Mouse (Mus musculus) heart, embryonic 12.5 days (tissue): ENCODE measurements around the gene Shc1. TPM values are rescaled to one million over a fixed set of nuclear protein-coding genes. Genes with fewer than 3 reads are reported as not detected.

Experiments
- ATAC-seq: fragments of 200-750 bp; cut with Nextera tagmentation; 2 replicates; pipeline ENCODE4 v1.8.0; 2017; ENCODE audit warnings: moderate TSS enrichment, moderate library complexity; ENCODE audit not compliant: insufficient number of reproducible peaks, low FRiP score
- H3K27ac ChIP-seq: fragments of 300-500 bp; sonication (generic); 2 replicates; pipeline ENCODE4 v1.5.1; 2016; ENCODE audit warnings: mild to moderate bottlenecking, moderate library complexity; ENCODE audit not compliant: poor library complexity, severe bottlenecking
- H3K27me3 ChIP-seq: fragments of 300-500 bp; sonication (generic); replicated peaks from 2 replicates; pipeline ENCODE4 v1.6.1; 2016; ENCODE audit warnings: mild to moderate bottlenecking, moderate library complexity
- H3K36me3 ChIP-seq: fragments of 300-500 bp; sonication (generic); 2 replicates; pipeline ENCODE4 v1.6.1; 2016; ENCODE audit warnings: mild to moderate bottlenecking, moderate library complexity
- H3K4me1 ChIP-seq: fragments of 300-500 bp; sonication (generic); replicated peaks from 2 replicates; pipeline ENCODE4 v1.6.1; 2016; ENCODE audit warnings: mild to moderate bottlenecking
- H3K4me2 ChIP-seq: fragments of 300-500 bp; sonication (generic); 2 replicates; pipeline ENCODE4 v1.6.1; 2016; ENCODE audit warnings: mild to moderate bottlenecking, moderate library complexity
- H3K4me3 ChIP-seq: fragments of 300-500 bp; sonication (generic); 2 replicates; pipeline ENCODE4 v1.5.1; 2016; ENCODE audit warnings: mild to moderate bottlenecking
- H3K9ac ChIP-seq: fragments of 300-500 bp; sonication (generic); 2 replicates; pipeline ENCODE4 v1.6.1; 2016; ENCODE audit warnings: mild to moderate bottlenecking, moderate library complexity
- H3K9me3 ChIP-seq: fragments of 300-500 bp; sonication (generic); replicated peaks from 2 replicates; pipeline ENCODE4 v1.6.1; 2016; ENCODE audit warnings: mild to moderate bottlenecking, moderate library complexity
- WGBS: fragments of 180-500 bp; shearing (Covaris S2); methylation state at CpG from one replicate; pipeline ENCODE4 v1.1.7; 2016; 5-methylcytosine and 5-hydroxymethylcytosine counted together
- polyA plus RNA-seq: library from polyadenylated mRNA; unstranded; fragments of >200 nt; fragmentation: Nextera tagmentation; extraction: Ambion mirVana; gene quantifications from 2 replicates; pipeline ENCODE4 v1.2.1, GENCODE M21; 2016

Shc1 gene
- polyA plus RNA-seq, 1 experiment from 2014 or later, result 78.1 TPM

GRCm38 (mm10) chr3:89383651-89384255, 34.5 kb upstream of the Shc1 start:
- Histone ChIP-seq H3K27me3 (no peaks in the 10 kb centered on the region), H3K27ac (no peak overlapping the region), H3K36me3 (peaks cover 23% of the 10 kb centered on the region), H3K9me3 (no peaks in the 10 kb centered on the region), H3K4me1 (peaks cover 14% of the 10 kb centered on the region), H3K4me3 (no peak overlapping the region), H3K4me2 (no peak overlapping the region), H3K9ac (no peak overlapping the region)
- WGBS, result 86% methylated on average over 5 of the region's 5 CpGs
- ATAC-seq, result no peak

GRCm38 (mm10) chr3:89384331-89385076, 33.7 kb upstream of the Shc1 start:
- Histone ChIP-seq H3K4me2 (no peak overlapping the region), H3K4me1 (peaks cover 16% of the 10 kb centered on the region), H3K27me3 (no peaks in the 10 kb centered on the region), H3K36me3 (peaks cover 18% of the 10 kb centered on the region), H3K4me3 (no peak overlapping the region), H3K9ac (no peak overlapping the region), H3K27ac (no peak overlapping the region), H3K9me3 (no peaks in the 10 kb centered on the region)
- ATAC-seq, result no peak
- WGBS, result 74% methylated on average over 11 of the region's 12 CpGs

GRCm38 (mm10) chr3:89385451-89385850, 32.8 kb upstream of the Shc1 start:
- H3K9ac ChIP-seq, result no peak overlapping the region
- peaks cover 25% of the 10 kb centered on the region for H3K4me1 ChIP-seq
- H3K4me2 ChIP-seq, result no peak overlapping the region
- peaks cover 9% of the 10 kb centered on the region for H3K36me3 ChIP-seq
- H3K9me3 ChIP-seq, result no peaks in the 10 kb centered on the region
- no peak for ATAC-seq
- H3K27me3 ChIP-seq, result no peaks in the 10 kb centered on the region
- no peak overlapping the region for H3K4me3 ChIP-seq
- 51% methylated on average over 11 of the region's 11 CpGs for WGBS
- H3K27ac ChIP-seq, result no peak overlapping the region

- no peak for ATAC-seq
Measured at GRCm38 (mm10) chr3:89386438-89387420, 31.5 kb upstream of the Shc1 start.

GRCm38 (mm10) chr3:89387632-89388031, 30.6 kb upstream of the Shc1 start:
- Histone ChIP-seq H3K9me3 (no peaks in the 10 kb centered on the region), H3K4me3 (no peak overlapping the region), H3K4me1 (peaks cover 40% of the 10 kb centered on the region), H3K27me3 (no peaks in the 10 kb centered on the region), H3K27ac (no peak overlapping the region), H3K36me3 (no peaks in the 10 kb centered on the region), H3K4me2 (no peak overlapping the region), H3K9ac (peak overlapping the region; percentile 11; the same call in 1 of the 2 replicates)
- ATAC-seq, result no peak
- 87% methylated on average over 11 of the region's 11 CpGs for WGBS

More at GRCm38 (mm10) chr3:89386438-89387420, 31.5 kb upstream of the Shc1 start:
- H3K27me3 ChIP-seq, result no peaks in the 10 kb centered on the region
- H3K9ac ChIP-seq, result no peak overlapping the region; the same call in 1 of the 2 replicates
- H3K27ac ChIP-seq, result no peak overlapping the region
- peaks cover 38% of the 10 kb centered on the region for H3K4me1 ChIP-seq
- 61% methylated on average over 17 of the region's 17 CpGs for WGBS
- no peak overlapping the region; the same call in 1 of the 2 replicates for H3K4me2 ChIP-seq
- no peaks in the 10 kb centered on the region for H3K36me3 ChIP-seq
- H3K4me3 ChIP-seq, result no peak overlapping the region
- H3K9me3 ChIP-seq, result no peaks in the 10 kb centered on the region

- ATAC-seq, result no peak
- WGBS, result 77% methylated on average over 11 of the region's 11 CpGs
- Histone ChIP-seq H3K4me1 (peaks cover 40% of the 10 kb centered on the region), H3K4me3 (no peak overlapping the region), H3K36me3 (no peaks in the 10 kb centered on the region), H3K27me3 (no peaks in the 10 kb centered on the region), H3K9me3 (no peaks in the 10 kb centered on the region), H3K9ac (no peak overlapping the region), H3K27ac (no peak overlapping the region), H3K4me2 (no peak overlapping the region)
Measured at GRCm38 (mm10) chr3:89388134-89388881, 29.9 kb upstream of the Shc1 start.

GRCm38 (mm10) chr3:89388901-89389740, 29.1 kb upstream of the Shc1 start:
- H3K9ac ChIP-seq, result no peak overlapping the region
- H3K27ac ChIP-seq, result no peak overlapping the region
- no peak for ATAC-seq
- no peak overlapping the region for H3K4me3 ChIP-seq
- WGBS, result 54% methylated on average over 5 of the region's 6 CpGs
- H3K36me3 ChIP-seq, result no peaks in the 10 kb centered on the region
- no peaks in the 10 kb centered on the region for H3K9me3 ChIP-seq
- no peak overlapping the region for H3K4me2 ChIP-seq
- no peaks in the 10 kb centered on the region for H3K27me3 ChIP-seq
- H3K4me1 ChIP-seq, result peaks cover 40% of the 10 kb centered on the region

- 0 out of 2 replicates have a peak overlapping the region, but pooled peaks have one; percentile 12 for H3K27ac ChIP-seq
- peak overlapping the region; percentile 100; the same call in 1 of the 2 replicates for H3K4me2 ChIP-seq
- ATAC-seq, result no peak
Measured at GRCm38 (mm10) chr3:89390111-89390515, 28.1 kb upstream of the Shc1 start.

GRCm38 (mm10) chr3:89390699-89391662, 27.3 kb upstream of the Shc1 start:
- no peaks in the 10 kb centered on the region for H3K9me3 ChIP-seq
- ATAC-seq, result no peak
- H3K36me3 ChIP-seq, result no peaks in the 10 kb centered on the region
- no peaks in the 10 kb centered on the region for H3K27me3 ChIP-seq
- peak overlapping the region; percentile 78 for H3K4me3 ChIP-seq
- peaks cover 43% of the 10 kb centered on the region for H3K4me1 ChIP-seq
- H3K27ac ChIP-seq, result peak overlapping the region; percentile 25; the same call in 1 of the 2 replicates
- peak overlapping the region; percentile 100 for H3K4me2 ChIP-seq
- WGBS, result 11% methylated on average over 19 of the region's 19 CpGs
- H3K9ac ChIP-seq, result peak overlapping the region; percentile 84

More at GRCm38 (mm10) chr3:89390111-89390515, 28.1 kb upstream of the Shc1 start:
- Histone ChIP-seq H3K27me3 (no peaks in the 10 kb centered on the region), H3K4me1 (peaks cover 35% of the 10 kb centered on the region), H3K9ac (0 out of 2 replicates have a peak overlapping the region, but pooled peaks have one; percentile 18), H3K9me3 (no peaks in the 10 kb centered on the region), H3K36me3 (no peaks in the 10 kb centered on the region), H3K4me3 (no peak overlapping the region)
- WGBS, result 47% methylated on average over 5 of the region's 5 CpGs
